Mouse (Mus musculus) kidney, embryonic 15.5 days (tissue): ENCODE data around the gene Gm3002. TPM values are rescaled to one million over a fixed set of nuclear protein-coding genes. Genes with fewer than 3 reads are reported as not detected.
"Not testable (repeated sequence)": the region's sequence is repeated elsewhere in the genome, so short reads cannot be mapped to it uniquely, and the experiment has no call there.

ENCODE experiments used
- ATAC-seq: fragments of 200-750 bp; cut with Nextera tagmentation; replicated peaks from 2 replicates; pipeline ENCODE4 v1.8.0; 2017; ENCODE audit warnings: moderate TSS enrichment; ENCODE audit not compliant: low FRiP score
- H3K27ac ChIP-seq: fragments of 300-500 bp; sonication (generic); 2 replicates; pipeline ENCODE4 v1.5.1; 2015; ENCODE audit warnings: mild to moderate bottlenecking, inconsistent platforms
- H3K27me3 ChIP-seq: fragments of 300-500 bp; sonication (generic); 2 replicates; pipeline ENCODE4 v1.6.1; 2015; ENCODE audit warnings: inconsistent platforms
- H3K36me3 ChIP-seq: fragments of 300-500 bp; sonication (generic); 2 replicates; pipeline ENCODE4 v1.6.1; 2015; ENCODE audit warnings: inconsistent platforms
- H3K4me1 ChIP-seq: fragments of 300-500 bp; sonication (generic); 2 replicates; pipeline ENCODE4 v1.6.1; 2015; ENCODE audit warnings: inconsistent platforms
- H3K4me2 ChIP-seq: fragments of 300-500 bp; sonication (generic); 2 replicates; pipeline ENCODE4 v1.6.1; 2015; ENCODE audit warnings: moderate library complexity, mild to moderate bottlenecking, inconsistent platforms
- H3K4me3 ChIP-seq: fragments of 300-500 bp; sonication (generic); replicated peaks from 2 replicates; pipeline ENCODE4 v1.5.1; 2015; ENCODE audit warnings: mild to moderate bottlenecking, inconsistent platforms
- H3K9ac ChIP-seq: fragments of 300-500 bp; sonication (generic); 2 replicates; pipeline ENCODE4 v1.6.1; 2015; ENCODE audit warnings: mild to moderate bottlenecking, inconsistent platforms
- H3K9me3 ChIP-seq: fragments of 300-500 bp; sonication (generic); replicated peaks from 2 replicates; pipeline ENCODE4 v1.6.1; 2016; ENCODE audit warnings: inconsistent platforms
- WGBS: fragments of 180-500 bp; shearing (Covaris S2); methylation state at CpG from one replicate; pipeline ENCODE4 v1.1.7; 2015; ENCODE audit warnings: mixed read lengths; 5-methylcytosine and 5-hydroxymethylcytosine counted together
- polyA plus RNA-seq: library from polyadenylated mRNA; unstranded; fragments of >200 nt; fragmentation: Nextera tagmentation; extraction: Ambion mirVana; gene quantifications from 2 replicates; pipeline ENCODE4 v1.2.1, GENCODE M21; 2015

Gene Gm3002
- polyA plus RNA-seq: 0.13 and 0.23 TPM in 2 replicates

DNA sequence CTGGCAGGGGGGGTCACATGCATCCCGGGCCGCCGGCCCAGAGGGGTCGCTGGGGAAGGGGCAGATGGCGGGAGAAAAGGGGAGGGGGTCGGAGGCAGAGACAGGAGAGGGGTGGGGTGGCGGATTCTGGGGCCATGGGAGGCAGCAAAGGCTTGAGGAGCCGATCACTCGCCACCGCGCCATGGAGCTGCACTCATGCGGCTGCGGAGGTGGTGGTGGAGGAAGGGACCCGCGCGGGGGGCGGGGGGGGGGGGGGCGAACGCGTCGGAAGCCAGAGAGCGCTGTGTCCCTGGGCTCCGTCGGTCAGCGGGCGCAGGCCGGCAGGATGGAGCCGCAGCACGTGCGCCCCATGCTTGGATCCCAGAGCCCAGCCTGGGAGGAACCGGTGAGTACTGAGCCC, at the start of gene Gm3002:
TSS of gene Gm3002 (plus strand) at position 301 of the 400 bp plus-strand sequence.
- no CpG with 5 or more reads among the region's 31 CpGs for WGBS
- not testable (repeated sequence) for H3K27ac ChIP-seq, H3K9ac ChIP-seq, H3K4me2 ChIP-seq, H3K27me3 ChIP-seq, H3K4me1 ChIP-seq, H3K4me3 ChIP-seq, H3K9me3 ChIP-seq, H3K36me3 ChIP-seq, ATAC-seq

DNA sequence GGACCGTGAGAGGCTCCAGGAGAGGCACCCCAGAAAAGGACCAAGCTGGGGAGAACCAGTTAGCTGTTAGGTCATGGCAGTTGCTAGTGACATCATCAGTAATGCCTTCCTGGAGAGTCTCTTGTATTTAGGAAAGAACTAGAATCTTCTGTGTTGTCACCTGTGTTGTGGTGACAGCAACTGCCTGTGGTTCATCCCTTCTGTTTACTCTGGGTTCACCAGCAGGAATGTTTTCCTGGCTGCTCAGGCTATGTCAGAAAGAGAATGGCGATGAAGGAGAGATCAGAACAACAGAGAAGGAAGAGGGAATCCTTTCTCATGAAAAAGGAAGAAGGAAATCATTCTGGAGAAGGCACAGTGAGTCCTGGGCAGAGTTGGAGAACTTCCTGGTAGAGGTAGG, 36.1 kb downstream of the Gm3002 start, which contains the start of gene Gm3033:
TSS of gene Gm3033 (plus strand) at position 301 of the 400 bp plus-strand sequence.
- not testable (repeated sequence) for H3K9me3 ChIP-seq, H3K9ac ChIP-seq, H3K27me3 ChIP-seq, H3K36me3 ChIP-seq, H3K4me2 ChIP-seq, H3K27ac ChIP-seq, H3K4me1 ChIP-seq, ATAC-seq, H3K4me3 ChIP-seq
- no CpG with 5 or more reads among the region's 2 CpGs for WGBS

DNA sequence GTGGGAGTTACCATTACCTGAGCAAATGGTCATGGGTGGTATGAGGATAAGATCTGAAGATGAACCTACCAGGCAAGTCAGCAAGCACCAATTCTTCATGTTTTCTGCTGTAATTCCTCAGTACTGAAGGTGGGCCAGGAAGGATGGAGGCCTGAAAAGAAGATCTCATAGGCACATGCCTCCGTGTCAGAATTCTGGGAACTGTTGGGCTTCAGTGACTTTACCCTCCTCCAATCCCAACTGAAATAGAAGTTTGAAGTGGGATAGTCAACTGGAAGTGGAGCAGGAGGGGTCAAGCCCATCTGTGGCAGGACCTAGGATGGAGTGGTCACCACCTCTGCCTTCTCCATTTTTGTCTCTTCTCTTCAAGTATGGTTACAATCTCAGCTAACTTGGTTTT, 74.0 kb downstream of the Gm3002 start, which contains the start of gene Gm2916:
TSS of gene Gm2916 (plus strand) at position 301 of the 400 bp plus-strand sequence.
- not testable (repeated sequence) for H3K27me3 ChIP-seq, H3K27ac ChIP-seq, H3K9ac ChIP-seq, H3K4me2 ChIP-seq, ATAC-seq, H3K4me3 ChIP-seq, H3K36me3 ChIP-seq, H3K9me3 ChIP-seq, H3K4me1 ChIP-seq
- no CpG with 5 or more reads among the region's 1 CpGs for WGBS

DNA sequence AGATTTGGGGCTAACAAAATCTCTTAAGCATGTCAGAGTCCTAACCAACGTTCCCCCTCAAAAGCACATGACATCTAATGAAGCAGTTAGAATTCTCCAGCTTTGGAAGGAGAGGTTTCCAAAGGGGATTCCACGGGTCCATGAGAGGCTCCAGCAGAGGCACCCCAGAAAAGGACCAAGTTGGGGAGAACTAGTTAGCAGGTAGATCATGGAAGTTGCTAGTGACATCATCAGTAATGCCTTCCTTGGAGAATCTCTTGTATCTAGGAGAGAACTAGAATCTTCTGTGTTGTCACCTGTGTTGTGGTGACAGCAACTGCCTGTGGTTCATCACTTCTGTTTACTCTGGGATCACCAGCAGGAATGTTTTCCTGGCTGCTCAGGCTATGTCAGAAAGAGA, 121.6 kb downstream of the Gm3002 start, which contains the start of gene Gm3029:
TSS of gene Gm3029 (plus strand) at position 301 of the 400 bp plus-strand sequence.
- ATAC-seq, H3K4me2 ChIP-seq, H3K9ac ChIP-seq, H3K9me3 ChIP-seq, H3K4me1 ChIP-seq, H3K36me3 ChIP-seq, H3K27me3 ChIP-seq, H3K4me3 ChIP-seq, H3K27ac ChIP-seq: not testable (repeated sequence)
- WGBS: 43% methylated on average over 1 of the region's 2 CpGs

DNA sequence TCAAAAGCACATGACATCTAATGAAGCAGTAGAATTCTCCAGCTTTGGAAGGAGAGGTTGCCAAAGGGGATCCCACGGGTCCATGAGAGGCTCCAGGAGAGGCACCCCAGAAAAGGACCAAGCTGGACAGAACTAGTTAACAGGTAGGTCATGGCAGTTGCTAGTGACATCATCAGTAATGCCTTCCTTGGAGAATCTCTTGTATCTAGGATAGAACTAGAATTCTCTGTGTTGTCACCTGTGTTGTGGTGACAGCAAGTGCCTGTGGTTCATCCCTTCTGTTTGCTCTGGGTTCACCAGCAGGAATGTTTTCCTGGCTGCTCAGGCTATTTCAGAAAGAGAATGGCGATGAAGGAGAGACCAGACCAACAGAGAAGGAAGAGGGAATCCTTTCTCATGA, 153.4 kb downstream of the Gm3002 start, which contains the start of gene Gm3095:
TSS of gene Gm3095 (plus strand) at position 301 of the 400 bp plus-strand sequence.
- ATAC-seq, H3K9ac ChIP-seq, H3K27ac ChIP-seq, H3K27me3 ChIP-seq, H3K9me3 ChIP-seq, H3K4me1 ChIP-seq, H3K36me3 ChIP-seq, H3K4me3 ChIP-seq, H3K4me2 ChIP-seq: not testable (repeated sequence)
- no CpG with 5 or more reads among the region's 2 CpGs for WGBS

DNA sequence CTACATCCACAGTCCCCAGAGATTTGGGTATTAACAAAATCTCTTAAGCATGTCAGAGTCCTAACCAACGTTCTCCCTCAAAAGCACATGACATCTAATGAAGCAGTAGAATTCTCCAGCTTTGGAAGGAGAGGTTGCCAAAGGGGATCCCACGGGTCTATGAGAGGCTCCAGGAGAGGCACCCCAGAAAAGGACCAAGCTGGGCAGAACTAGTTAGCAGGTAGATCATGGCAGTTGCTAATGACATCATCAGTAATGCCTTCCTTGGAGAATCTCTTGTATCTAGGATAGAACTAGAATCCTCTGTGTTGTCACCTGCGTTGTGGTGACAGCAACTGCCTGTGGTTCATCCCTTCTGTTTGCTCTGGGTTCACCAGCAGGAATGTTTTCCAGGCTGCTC, 188.2 kb downstream of the Gm3002 start, which contains the start of gene Gm3099:
TSS of gene Gm3099 (plus strand) at position 301 of the 400 bp plus-strand sequence.
- not testable (repeated sequence) for H3K36me3 ChIP-seq, ATAC-seq, H3K9me3 ChIP-seq, H3K4me2 ChIP-seq, H3K4me1 ChIP-seq, H3K9ac ChIP-seq, H3K27ac ChIP-seq, H3K27me3 ChIP-seq, H3K4me3 ChIP-seq
- WGBS: 78% methylated on average over 2 of the region's 3 CpGs

Other genes with a start within 250 kb of the Gm3002 start
- gene Gm3012, start 175.6 kb upstream of the Gm3002 start, polyA plus RNA-seq: not detected in 2 replicates
- gene Gm3020, start 158.0 kb upstream of the Gm3002 start, polyA plus RNA-seq: 0.63 and 0.66 TPM in 2 replicates
- gene Gm3043, start 121.3 kb upstream of the Gm3002 start, polyA plus RNA-seq: not detected in 2 replicates
- not detected in 2 replicates for gene Gm3033, start 36.2 kb downstream of the Gm3002 start, polyA plus RNA-seq
- 0.26 TPM in 1 of 2 replicates, not detected in the other for gene Gm2916, start 74.1 kb downstream of the Gm3002 start, polyA plus RNA-seq
- not detected in 2 replicates for gene Gm3029, start 121.7 kb downstream of the Gm3002 start, polyA plus RNA-seq
- not detected in 2 replicates for gene Gm3095, start 153.5 kb downstream of the Gm3002 start, polyA plus RNA-seq
- gene Gm3099, start 188.3 kb downstream of the Gm3002 start, polyA plus RNA-seq: not detected in 2 replicates
- gene Gm5796, start 213.9 kb downstream of the Gm3002 start, polyA plus RNA-seq: not detected in 2 replicates